Mouse (Mus musculus) cortical plate, adult 2 months (tissue): Measurements from ENCODE around the gene Alyref2.

ENCODE experiments used
- CTCF ChIP-seq: fragments of 200-500 bp; IDR thresholded peaks from 2 replicates; pipeline ENCODE4 v1.5.1; 2011; ENCODE audit warnings: mild to moderate bottlenecking, control low read depth, low read length; ENCODE audit not compliant: insufficient read depth; ENCODE audit errors: extremely low read depth
- POLR2A ChIP-seq: fragments of 200-500 bp; IDR thresholded peaks from 2 replicates; pipeline ENCODE4 v1.6.1; 2011; ENCODE audit warnings: mild to moderate bottlenecking, low read length, control low read depth; ENCODE audit not compliant: insufficient read depth; ENCODE audit errors: extremely low read depth

GRCm38 (mm10) chr1:171460551-171461503, 42.5 kb upstream of the Alyref2 start:
- TF ChIP-seq CTCF (no peak), POLR2A (no peak)
